Mouse (Mus musculus): ENCODE results near the gene Qsox2.

The Qsox2 gene

DNA sequence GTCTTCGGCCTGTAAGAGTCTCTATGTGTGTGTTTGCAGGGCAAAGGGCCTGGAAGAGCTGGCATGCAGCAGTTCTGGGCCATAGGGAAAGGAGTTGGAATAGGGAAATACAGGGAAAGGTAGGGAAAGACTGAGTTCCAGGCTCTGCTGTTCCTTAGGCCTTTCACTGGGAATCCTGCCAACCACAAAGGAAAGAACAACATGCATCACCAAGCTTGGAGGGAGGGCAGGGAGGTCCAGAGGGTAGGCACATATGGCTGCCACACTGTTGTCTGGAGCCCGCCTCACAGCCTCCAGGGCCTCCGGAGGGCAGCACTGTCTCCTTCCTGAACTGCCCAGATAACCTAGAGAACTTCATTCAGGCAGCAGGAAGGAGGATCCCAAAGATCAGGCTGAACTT is 13.4 kb downstream of the Qsox2 start:
- peak; percentile 76 for DNase-seq

DNA sequence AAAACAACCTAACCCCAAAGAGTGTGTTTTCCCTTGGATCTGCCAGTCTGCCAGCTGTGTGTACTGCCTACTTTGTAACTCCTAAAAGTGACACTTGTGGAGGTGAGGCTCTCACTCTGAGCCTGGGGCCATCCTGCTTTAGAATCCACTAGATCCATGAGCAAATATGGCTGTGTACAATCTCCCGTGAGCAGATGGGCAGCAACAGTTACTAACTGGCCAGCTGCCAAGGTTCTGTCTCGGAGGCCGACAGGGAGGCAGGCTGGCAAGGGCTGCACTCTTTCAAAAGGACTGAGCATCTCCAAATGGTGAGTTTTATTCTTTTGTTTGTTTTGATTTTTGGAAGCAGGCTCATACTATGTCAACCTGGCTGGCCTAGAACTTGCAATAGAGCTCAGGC is 22.8 kb downstream of the Qsox2 start:
- peak; percentile 92 for DNase-seq

DNA sequence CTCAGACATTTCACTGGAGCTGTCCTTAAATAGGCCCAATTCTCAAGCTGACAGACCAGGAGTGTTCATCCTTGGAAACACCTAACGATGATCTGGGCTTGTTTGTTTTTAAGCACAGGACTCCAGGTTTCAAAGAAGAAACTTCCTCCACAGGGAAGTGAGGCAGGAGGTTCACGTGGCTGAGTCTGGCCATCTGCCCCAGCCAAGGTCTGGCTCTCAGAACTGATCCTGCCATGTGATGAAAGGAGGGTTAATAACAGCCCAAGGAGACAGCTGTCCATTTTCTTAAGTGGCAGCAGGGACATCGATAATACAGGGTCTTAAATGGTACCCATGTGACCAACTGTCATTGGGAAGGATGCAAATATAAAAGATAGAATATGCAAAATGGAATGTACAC is 27.8 kb downstream of the Qsox2 start:
- no peak for DNase-seq

DNA sequence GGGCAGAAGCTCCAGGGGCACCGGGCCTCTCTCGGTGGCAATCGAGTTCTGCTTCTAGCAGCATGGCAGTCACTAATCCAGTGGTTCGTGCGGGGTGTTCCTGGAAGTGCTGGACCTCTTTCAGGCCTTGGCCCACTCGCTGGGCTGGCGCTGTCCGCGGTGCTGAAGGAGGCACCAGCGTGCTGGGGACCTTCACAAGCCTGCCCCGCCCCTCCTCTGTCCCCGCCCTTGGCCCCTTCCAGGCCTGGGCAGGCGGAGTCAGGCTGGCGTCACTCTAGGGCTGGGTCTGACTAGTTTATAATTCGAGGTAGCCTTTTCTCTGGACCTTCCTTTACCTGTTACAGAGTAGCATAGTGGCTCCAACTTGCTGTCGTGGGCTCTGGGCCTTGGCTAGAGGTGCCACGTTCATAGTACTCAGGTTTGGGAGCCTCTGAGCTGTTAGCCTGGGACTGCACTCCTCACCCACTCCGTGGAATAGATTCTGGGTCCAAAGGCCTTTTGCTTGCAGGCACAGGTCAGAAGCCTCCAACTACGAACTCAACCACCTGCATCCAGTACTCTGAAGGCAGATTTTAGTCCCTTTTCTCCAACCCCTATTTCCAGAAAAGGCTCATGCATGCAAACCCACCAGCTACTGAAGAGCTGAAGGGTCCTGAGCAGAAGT is 29.1 kb downstream of the Qsox2 start, which contains the start of gene Lhx3:
Lhx3 (minus strand) TSS at position 164 of the 664 bp plus-strand sequence.
- DNase-seq = no peak

DNA sequence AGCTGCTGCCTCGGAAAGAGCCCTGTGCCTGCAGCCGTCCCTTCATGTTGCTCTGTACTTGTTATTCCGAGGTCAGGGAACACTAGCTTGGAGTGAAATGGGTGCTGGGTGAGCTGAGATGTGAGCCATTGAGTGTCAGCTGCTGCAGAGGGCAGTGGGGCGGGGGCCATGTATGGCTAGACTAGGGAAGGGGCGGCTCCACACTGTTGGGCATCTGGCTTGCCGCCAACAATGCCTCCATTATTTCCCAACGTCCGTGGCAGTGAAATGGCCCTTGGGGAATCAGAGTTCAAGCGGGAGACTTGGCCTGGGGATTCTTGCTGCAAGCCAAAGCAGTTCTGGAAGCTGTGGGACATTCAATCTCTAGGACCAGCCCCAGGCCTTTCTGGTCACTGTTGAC is 29.8 kb downstream of the Qsox2 start:
- no peak for DNase-seq

DNA sequence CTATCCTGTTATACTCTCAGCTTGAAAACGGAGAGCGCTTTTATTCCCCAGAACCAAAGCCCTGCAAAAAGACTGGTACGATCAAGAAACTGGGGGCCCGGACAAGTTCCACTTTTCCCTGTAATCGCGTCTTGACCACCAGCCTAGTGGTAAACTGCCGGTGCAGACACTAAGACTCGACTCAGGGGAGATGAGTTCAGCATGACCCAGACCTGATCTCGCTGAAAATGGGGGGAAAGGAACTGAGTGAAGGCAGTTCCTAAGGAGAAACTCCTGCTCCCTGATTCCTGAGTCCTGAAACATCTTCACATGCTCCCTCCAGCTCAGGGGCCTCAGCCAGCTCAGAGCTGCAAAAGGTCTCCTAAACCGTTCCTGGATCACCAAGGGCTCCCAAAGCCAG is 31.6 kb downstream of the Qsox2 start:
- no peak for DNase-seq

DNA sequence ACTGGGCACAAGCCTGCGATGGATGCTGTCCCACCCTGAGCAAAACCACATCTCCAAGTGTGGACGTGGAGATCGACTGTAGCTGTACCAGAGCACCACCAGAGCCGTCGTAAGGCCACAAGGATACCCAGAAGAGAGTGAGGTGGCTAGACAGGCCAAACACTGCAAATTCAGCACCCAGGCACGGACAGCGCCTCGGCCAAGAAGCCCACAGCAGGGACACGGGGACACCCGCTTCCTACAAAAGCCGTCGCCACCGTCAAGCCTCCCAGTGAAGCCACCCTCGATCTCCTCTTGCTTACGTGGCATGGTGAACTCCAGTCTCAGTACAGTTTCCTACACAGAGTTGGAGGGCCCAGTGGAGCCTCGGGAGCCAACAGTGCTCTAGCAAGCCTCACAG is 32.2 kb downstream of the Qsox2 start:
- DNase-seq = no peak

GRCm38 (mm10) chr2:26202849-26203475 is 34.4 kb downstream of the Qsox2 start:
- DNase-seq = no peak

DNA sequence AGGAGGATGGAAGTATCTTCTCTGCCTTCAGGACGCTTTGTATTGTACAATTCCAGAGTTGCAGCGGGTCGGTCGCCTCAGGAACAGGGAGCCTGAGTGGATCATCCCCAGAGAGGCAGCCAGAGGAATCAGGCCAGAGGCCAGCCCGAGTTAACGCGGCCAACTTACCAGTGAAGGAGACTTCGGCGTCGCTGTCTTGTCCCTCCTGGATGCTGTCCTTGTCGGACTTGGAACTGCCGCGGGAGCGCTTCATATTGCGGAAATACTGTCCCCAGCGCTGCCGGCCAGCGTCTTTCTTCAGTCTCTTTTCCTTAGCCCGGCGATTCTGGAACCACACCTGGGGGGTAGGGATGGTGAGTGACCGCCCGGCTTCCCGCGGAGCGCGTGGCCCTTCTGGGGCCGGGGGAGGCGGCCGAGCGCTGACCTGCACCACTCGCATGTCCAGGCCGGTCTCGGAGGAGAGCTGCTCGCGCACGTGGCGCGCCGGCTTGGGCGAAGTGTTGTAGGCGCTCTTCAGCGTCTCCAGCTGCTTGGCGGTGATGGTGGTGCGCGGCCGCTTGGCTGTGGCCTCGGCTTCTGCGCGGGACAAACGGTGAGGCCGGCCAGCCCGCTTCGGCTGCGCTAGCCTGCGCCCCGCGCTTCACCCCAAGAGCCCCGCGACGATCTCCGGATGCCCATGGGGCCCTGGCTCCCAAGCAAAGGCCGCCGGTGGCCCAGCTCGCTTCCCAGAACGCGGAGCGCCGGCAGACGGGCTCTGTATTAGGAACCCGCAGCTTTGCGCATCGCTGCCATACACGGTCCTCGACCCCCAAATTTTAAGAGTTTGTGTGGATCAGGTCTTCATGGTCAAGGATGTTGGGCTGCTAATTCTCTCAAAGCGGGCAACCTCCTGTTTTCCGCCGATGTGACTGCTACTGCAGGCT is 35.1 kb downstream of the Qsox2 start:
- no peak for DNase-seq

DNA sequence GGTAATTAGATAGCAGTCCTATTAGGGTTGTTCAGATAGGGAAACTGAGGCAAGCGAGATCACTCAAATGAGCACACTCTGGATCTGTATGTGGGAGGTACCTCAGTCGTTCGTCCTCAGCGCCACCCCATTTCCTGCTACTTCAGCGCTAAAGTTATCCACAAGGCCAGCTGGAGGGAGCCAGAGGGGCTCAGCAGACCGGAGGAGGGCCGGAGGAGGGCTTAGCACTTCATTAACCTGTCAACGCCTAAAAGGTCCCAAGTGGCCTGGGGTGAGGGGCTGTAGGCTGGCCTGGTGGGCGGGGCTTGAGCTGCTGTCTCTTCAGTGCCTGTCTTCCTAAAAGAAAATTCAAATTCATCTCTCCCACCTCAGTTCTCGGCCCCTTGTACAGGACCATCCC is 38.8 kb downstream of the Qsox2 start:
- no peak for DNase-seq

DNA sequence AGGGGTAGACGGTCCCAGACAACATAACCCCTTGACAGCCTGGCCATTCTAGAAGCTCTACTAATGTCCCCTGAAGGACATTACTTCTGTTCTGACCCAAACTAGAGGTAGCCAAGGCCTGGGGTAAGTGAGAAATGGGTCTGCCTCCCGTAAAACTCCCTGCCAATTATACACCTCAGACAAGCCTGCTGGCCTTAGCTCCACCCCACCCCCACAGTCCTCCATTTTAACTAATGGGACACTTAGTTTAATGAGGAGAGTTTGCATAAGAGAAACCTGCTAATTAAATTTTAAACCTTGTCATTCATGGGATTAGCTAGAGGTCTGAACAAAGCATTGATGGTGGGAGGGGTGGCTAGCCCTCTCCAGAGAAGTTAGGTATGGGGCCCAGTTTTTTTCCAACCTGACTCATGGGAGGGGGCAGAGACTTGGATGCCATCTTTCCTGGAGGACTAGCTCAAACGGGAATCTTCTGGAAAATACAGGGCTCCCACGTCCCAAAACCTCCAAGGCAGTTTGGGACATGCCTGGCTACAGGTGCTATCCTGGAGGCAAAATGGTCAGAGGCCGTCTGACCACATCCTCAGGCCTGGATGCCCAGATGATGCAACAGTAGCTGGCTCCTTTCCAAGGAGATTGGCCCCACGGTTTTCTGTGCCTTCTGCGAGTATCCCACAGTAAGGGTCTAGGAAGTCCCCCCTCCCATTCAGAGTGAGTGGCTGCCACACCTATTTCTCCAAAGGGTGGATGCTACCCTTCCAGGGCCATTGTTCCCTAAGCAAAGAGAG is 42.6 kb downstream of the Qsox2 start:
- DNase-seq = no peak

- DNase-seq = no peak
Measured at GRCm38 (mm10) chr2:26188517-26188916, 48.8 kb downstream of the Qsox2 start.

DNA sequence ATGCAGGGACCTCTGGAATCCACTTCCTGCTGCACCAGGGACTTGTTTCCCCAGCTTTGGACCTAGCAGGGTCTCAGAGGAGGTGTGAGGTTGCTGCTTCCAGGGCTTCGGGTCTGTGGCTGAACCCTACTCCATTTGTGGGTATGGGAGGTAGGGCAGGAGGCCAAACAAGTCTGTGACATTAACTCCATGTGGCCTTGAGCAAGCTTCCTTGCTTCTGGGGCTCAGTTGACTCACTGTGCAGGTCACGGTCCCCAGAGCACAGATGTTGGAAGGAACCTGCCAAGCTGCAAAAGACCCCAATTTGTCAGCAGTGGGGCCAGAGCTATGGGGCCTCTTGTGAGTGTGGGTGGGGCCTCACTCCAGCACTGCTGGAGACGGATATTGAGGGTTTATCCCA is 53.0 kb downstream of the Qsox2 start:
- no peak for DNase-seq

GRCm38 (mm10) chr2:26182646-26183045 is 54.7 kb downstream of the Qsox2 start:
- peak; percentile 66 for DNase-seq

DNA sequence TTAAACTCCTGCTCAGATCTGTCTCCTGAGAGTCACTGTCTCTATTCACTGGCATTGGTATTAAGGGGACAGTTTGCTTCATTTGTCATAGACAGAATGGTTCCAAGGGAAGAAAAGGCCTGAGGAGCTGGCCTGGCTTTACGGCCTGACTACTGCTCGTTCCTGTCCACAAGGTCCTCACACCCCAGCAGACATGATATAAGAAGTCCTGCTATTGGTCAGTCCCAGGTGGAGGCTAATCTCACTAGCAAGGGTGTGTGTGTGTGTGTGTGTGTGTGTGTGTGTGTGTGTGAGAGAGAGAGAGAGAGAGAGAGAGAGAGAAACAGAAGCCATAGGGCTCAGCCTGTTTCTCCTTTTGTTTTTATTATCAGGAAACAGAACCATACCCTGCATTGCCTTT is 60.1 kb downstream of the Qsox2 start:
- DNase-seq = no peak

DNA sequence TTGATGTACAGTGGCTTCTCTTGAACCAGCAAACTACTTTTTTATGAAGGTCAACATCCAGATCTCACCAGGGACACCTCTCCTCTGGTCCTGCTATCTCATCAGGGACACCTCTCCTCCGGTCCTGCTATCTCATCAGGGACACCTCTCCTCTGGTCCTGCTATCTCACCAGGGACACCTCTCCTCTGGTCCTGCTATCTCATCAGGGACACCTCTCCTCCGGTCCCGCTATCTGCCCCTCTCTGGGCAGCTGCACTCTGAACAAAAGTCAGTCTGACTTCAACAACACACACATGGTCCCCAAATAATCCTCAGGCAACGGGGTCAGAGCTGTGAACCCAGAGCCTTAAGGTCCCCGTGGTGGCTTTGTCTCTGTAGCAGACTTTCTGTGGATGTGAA is 60.6 kb downstream of the Qsox2 start:
- no peak for DNase-seq

DNA sequence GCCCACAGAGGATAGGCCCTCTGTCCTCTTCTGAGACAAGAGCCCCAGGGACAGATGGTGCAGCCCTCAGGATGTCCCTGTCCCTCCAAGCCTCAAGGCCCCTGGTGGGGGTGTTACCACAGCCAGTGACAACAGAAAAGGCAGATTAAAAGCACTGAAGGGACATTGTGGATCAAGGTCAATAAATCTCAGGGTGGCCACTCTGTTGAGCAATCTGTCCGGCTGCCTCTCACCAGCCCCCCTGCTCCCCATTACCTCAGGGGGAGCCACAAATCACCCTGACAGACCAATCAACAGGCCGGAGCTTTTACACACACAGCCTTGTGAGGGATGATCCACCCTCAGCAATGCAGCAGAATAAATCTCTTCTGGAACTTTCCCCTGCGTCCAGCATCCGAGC is 62.1 kb downstream of the Qsox2 start:
- peak; percentile 49 for DNase-seq

DNA sequence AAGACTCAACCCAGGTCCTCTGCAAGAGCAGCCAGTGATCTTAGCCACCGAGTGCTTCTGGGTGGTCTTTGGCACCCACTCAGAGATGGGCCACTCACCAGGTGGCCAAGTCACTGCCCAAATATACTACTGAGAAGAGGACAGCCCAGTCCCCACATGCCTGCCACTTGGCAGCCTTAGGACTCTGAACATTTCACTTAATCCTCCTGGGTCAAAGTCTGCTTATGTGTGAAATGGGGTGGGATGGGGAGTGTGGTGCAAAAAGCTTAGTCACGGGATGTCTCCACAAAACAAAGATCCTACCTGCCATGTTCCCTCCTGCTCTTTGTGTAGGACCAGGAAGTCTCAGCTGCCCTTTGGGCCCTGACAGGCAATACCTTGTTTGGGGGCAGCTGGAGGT is 65.2 kb downstream of the Qsox2 start:
- DNase-seq = no peak

- DNase-seq = no peak
Measured at GRCm38 (mm10) chr2:26170376-26170775, 66.9 kb downstream of the Qsox2 start.

GRCm38 (mm10) chr2:26168843-26169579 is 68.3 kb downstream of the Qsox2 start:
- no peak for DNase-seq

DNA sequence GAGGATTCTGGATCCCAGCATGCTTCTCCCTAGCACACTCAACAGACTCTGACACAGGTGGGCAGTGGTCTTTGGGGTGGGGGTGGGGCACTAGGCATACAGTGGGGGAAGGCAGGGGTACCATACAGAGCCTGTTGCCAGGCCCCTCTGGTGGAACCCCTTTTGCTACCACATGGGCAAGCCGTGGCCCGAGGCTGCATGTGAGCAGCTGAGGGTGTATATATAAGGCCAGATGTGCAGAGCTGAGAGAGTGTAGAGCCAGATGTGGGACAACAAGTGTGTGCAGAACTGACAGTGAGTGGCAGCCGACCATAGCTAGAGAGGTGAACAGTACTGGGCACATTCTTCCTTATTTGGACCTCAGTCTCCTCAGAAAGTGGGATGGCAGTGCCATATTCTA is 70.4 kb downstream of the Qsox2 start:
- DNase-seq = no peak
